Comparison of ENCODE assay signal across 17 mouse cellular contexts in the genomic region with DNA sequence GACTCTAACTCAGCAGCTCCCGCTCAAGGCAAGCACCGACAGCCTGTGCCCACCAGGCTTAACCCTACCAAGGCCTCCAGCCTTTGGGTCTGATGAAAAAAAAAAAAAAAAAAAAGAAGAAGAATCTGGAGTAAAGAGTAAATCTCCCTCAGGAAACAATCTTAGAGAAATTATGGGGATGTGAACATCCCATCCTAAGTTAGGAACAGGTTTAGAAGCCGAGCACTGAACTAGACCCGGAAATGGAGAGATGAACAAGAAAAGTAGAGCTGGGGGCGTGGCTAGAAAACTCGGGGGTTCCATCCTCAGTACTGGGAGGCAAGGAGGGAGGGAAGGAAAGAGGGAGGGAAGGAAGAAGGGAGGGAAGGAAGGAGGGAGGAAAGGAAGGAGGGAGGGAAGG.
DNase-seq lines count a peak whose midpoint lies in the region; ATAC-seq and TF ChIP-seq lines count a peak whose summit lies in the region.
"Had no signal": no experiment of that assay in that cellular context is flagged by ENCODE, and none has a peak within 500 bp of the region (broad histone marks: within the 10 kb centered on the region; RNA-seq: fewer than 3 reads in every experiment).

No protein-coding gene starts in this region.

- WGBS in heart, embryonic 13.5 days, result 55% methylated on average over 6 of the region's 6 CpGs
- 67% methylated on average over 6 of the region's 6 CpGs for WGBS in lung, embryonic 14.5 days

- peak overlapping the region; percentile 96 for H3K27ac ChIP-seq in heart, embryonic 13.5 days (replicated peaks)
- H3K27ac ChIP-seq in lung, embryonic 14.5 days (ENCODE audit: low read depth), result peak overlapping the region; percentile 46; the same call in 1 of the 2 replicates
- H3K27ac ChIP-seq: embryonic facial prominence, embryonic 12.5 days; kidney, embryonic 15.5 days; neural tube, embryonic 12.5 days had no signal

- no peaks in the 10 kb centered on the region for H3K9me3 ChIP-seq in heart, embryonic 13.5 days
- no peaks in the 10 kb centered on the region for H3K9me3 ChIP-seq in lung, embryonic 14.5 days (ENCODE audit: low read depth, low read length)
- H3K9me3 ChIP-seq: embryonic facial prominence, embryonic 12.5 days; kidney, embryonic 15.5 days; liver, embryonic 13.5 days; midbrain, embryonic 10.5 days; neural tube, embryonic 12.5 days had no signal

- intact Hi-C loops in heart, postnatal 25 days (cut with DNase I), result no loop called here

- H3K27me3 ChIP-seq in heart, embryonic 13.5 days (replicated peaks), result no peaks in the 10 kb centered on the region
- H3K27me3 ChIP-seq in lung, embryonic 14.5 days (ENCODE audit: insufficient read depth, low read length), result no peaks in the 10 kb centered on the region
- H3K27me3 ChIP-seq: embryonic facial prominence, embryonic 12.5 days; kidney, embryonic 15.5 days; liver, embryonic 13.5 days; neural tube, embryonic 12.5 days had no signal

- no peak for TF ChIP-seq CTCF in lung, embryonic 14.5 days (IDR thresholded peaks at IDR 0.05; ENCODE audit: low read depth)

- peak overlapping the region; percentile 71 for H3K9ac ChIP-seq in heart, embryonic 13.5 days
- no peak overlapping the region for H3K9ac ChIP-seq in lung, embryonic 14.5 days
- H3K9ac ChIP-seq: embryonic facial prominence, embryonic 12.5 days; kidney, embryonic 15.5 days; neural tube, embryonic 12.5 days had no signal

- no peak for ATAC-seq in heart, embryonic 13.5 days (ENCODE audit: extremely low read depth, insufficient number of reproducible peaks, low FRiP score, low TSS enrichment)
- ATAC-seq in lung, embryonic 14.5 days (ENCODE audit: insufficient read depth), result no peak
- ATAC-seq in activated CD4-positive, CD25-positive, alpha-beta regulatory T cell, adult 4 months, result peak; percentile 49
- ATAC-seq: forebrain, embryonic 16.5 days; inflammation-experienced regulatory T-cells, adult 6 months had no signal

- DNase-seq in heart, postnatal 25 days (ENCODE audit: low spot score), result no peak
- no peak for DNase-seq in lung, embryonic 14.5 days
- no peak for DNase-seq in lung, postnatal 10 days
- DNase-seq in naive thymus-derived CD4-positive, alpha-beta T cell, adult 2 months (ENCODE audit: low read depth), result peak; percentile 13
- DNase-seq in left cerebral cortex, adult 9 months (ENCODE audit: low spot score in 2 of 2), result no peak
- DNase-seq in testis, postnatal 10 days (ENCODE audit: low spot score), result no peak
- DNase-seq: cerebellum, adult 9-10 months; liver, embryonic 13.5 days; right cerebral cortex, postnatal 14 days had no signal

- H3K4me2 ChIP-seq in heart, embryonic 13.5 days, result peak overlapping the region; percentile 47; the same call in 1 of the 2 replicates
- H3K4me2 ChIP-seq in lung, embryonic 14.5 days, result no peak overlapping the region
- H3K4me2 ChIP-seq: embryonic facial prominence, embryonic 12.5 days; kidney, embryonic 15.5 days; neural tube, embryonic 12.5 days had no signal

- H3K36me3 ChIP-seq in heart, embryonic 13.5 days, result no peaks in the 10 kb centered on the region
- no peaks in the 10 kb centered on the region for H3K36me3 ChIP-seq in lung, embryonic 14.5 days (ENCODE audit: insufficient read depth)
- H3K36me3 ChIP-seq: embryonic facial prominence, embryonic 12.5 days; kidney, embryonic 15.5 days; liver, embryonic 13.5 days; midbrain, embryonic 10.5 days; neural tube, embryonic 12.5 days had no signal

- H3K4me1 ChIP-seq in heart, embryonic 13.5 days, result peaks cover 33% of the 10 kb centered on the region
- H3K4me1 ChIP-seq in lung, embryonic 14.5 days (ENCODE audit: insufficient read depth), result no peaks in the 10 kb centered on the region
- H3K4me1 ChIP-seq: neural tube, embryonic 12.5 days had no signal

- no peak overlapping the region for H3K4me3 ChIP-seq in heart, embryonic 13.5 days
- no peak overlapping the region for H3K4me3 ChIP-seq in lung, embryonic 14.5 days (ENCODE audit: low read depth, low read length)
- H3K4me3 ChIP-seq: embryonic facial prominence, embryonic 12.5 days; kidney, embryonic 15.5 days; liver, embryonic 13.5 days; midbrain, embryonic 10.5 days; neural tube, embryonic 12.5 days had no signal
